Mouse (Mus musculus) ES-E14 (cell line): ENCODE results near the gene Rnaseh1.

Experiments used
- CHD2 ChIP-seq: IDR thresholded peaks from 2 replicates; pipeline ENCODE4 v1.6.1; 2014; ENCODE audit warnings: mild to moderate bottlenecking, low read depth, low read length, inconsistent platforms
- HCFC1 ChIP-seq: IDR thresholded peaks from 2 replicates; pipeline ENCODE4 v1.6.1; 2012; ENCODE audit warnings: low read length, inconsistent platforms, borderline replicate concordance; ENCODE audit not compliant: insufficient read depth
- MAFK ChIP-seq: IDR thresholded peaks from 2 replicates; pipeline ENCODE4 v1.6.1; 2014; ENCODE audit warnings: mild to moderate bottlenecking, low read depth, low read length, inconsistent platforms; ENCODE audit not compliant: insufficient read depth
- ZC3H11A ChIP-seq: IDR thresholded peaks from 2 replicates; pipeline ENCODE4 v1.6.1; 2012; ENCODE audit warnings: low read depth, mild to moderate bottlenecking, inconsistent platforms, low read length, borderline replicate concordance

GRCm38 (mm10) chr12:28704381-28704780 is 55.0 kb downstream of the Rnaseh1 start:
- no peak for TF ChIP-seq HCFC1
- TF ChIP-seq MAFK: no peak
- TF ChIP-seq CHD2: no peak
- no peak for TF ChIP-seq ZC3H11A
